Mouse (Mus musculus) MEL (cell line): Measurements from ENCODE around the gene Osbpl10. TPM values are rescaled to one million over a fixed set of nuclear protein-coding genes. Genes with fewer than 3 reads are reported as not detected.

Source experiments
- DNase-seq: peaks from one replicate; pipeline ENCODE4 v3.0.0; 2011; ENCODE audit warnings: low read depth, low spot score
- H3K27ac ChIP-seq: 2 replicates; pipeline ENCODE4 v1.5.1; 2012; ENCODE audit warnings: low read depth, mild to moderate bottlenecking, control low read depth, low read length, moderate library complexity; ENCODE audit not compliant: control insufficient read depth
- H3K27me3 ChIP-seq, 2 experiments: fragments of 150-350 bp in 1 of 2; sonication (generic) in 1 of 2; 2 replicates each; pipeline ENCODE4 v1.6.1; 2012; ENCODE audit warnings: low read length in 2 of 2, mild to moderate bottlenecking in 2 of 2, improper control_type of control experiment in 1 of 2, moderate library complexity in 1 of 2; ENCODE audit not compliant: insufficient read depth in 2 of 2, control insufficient read depth in 1 of 2
- H3K36me3 ChIP-seq, 2 experiments: 2 replicates each; pipeline ENCODE4 v1.6.1; 2012 to 2014; ENCODE audit warnings: low read length in 2 of 2, improper control_type of control experiment in 1 of 2, inconsistent platforms in 1 of 2, mild to moderate bottlenecking in 1 of 2; ENCODE audit not compliant: insufficient read depth in 2 of 2, control insufficient read depth in 1 of 2
- H3K4me1 ChIP-seq, 2 experiments: fragments of 150-350 bp in 1 of 2; sonication (generic) in 1 of 2; 2 replicates each; pipeline ENCODE4 v1.6.1; 2012; ENCODE audit warnings: low read length in 2 of 2, improper control_type of control experiment in 1 of 2, mild to moderate bottlenecking in 1 of 2; ENCODE audit not compliant: insufficient read depth in 2 of 2, control insufficient read depth in 1 of 2
- H3K4me3 ChIP-seq, 2 experiments: fragments of 150-350 bp in 1 of 2; sonication (generic) in 1 of 2; 2 replicates each; pipeline ENCODE4 v1.5.1; 2012; ENCODE audit warnings: low read depth in 2 of 2, low read length in 2 of 2, mild to moderate bottlenecking in 2 of 2, moderate library complexity in 2 of 2, control low read depth in 1 of 2, improper control_type of control experiment in 1 of 2; ENCODE audit not compliant: control insufficient read depth in 1 of 2, insufficient read depth in 1 of 2
- H3K79me2 ChIP-seq: 2 replicates; pipeline ENCODE4 v1.6.1; 2012; ENCODE audit warnings: mild to moderate bottlenecking, low read length, moderate library complexity; ENCODE audit not compliant: control insufficient read depth, poor library complexity, insufficient read depth
- H3K9ac ChIP-seq: 2 replicates; pipeline ENCODE4 v1.6.1; 2012; ENCODE audit warnings: low read depth, mild to moderate bottlenecking, control low read depth, low read length, moderate library complexity; ENCODE audit not compliant: control insufficient read depth, poor library complexity, severe bottlenecking
- H3K9me3 ChIP-seq: fragments of 150-350 bp; sonication (generic); replicated peaks from 2 replicates; pipeline ENCODE4 v1.6.1; 2012; ENCODE audit warnings: mild to moderate bottlenecking, low read length, improper control_type of control experiment, moderate library complexity; ENCODE audit not compliant: insufficient read depth
- BHLHE40 ChIP-seq: IDR thresholded peaks from 2 replicates; pipeline ENCODE4 v1.6.1; 2012; ENCODE audit warnings: low read depth, mild to moderate bottlenecking, inconsistent platforms, low read length, improper control_type of control experiment, borderline replicate concordance
- CHD1 ChIP-seq: IDR thresholded peaks from 2 replicates; pipeline ENCODE4 v1.6.1; 2012; ENCODE audit warnings: low read depth, mild to moderate bottlenecking, inconsistent platforms, low read length, improper control_type of control experiment
- CHD2 ChIP-seq: IDR thresholded peaks from 2 replicates; pipeline ENCODE4 v1.6.1; 2011; ENCODE audit warnings: low read length, improper control_type of control experiment
- CTCF ChIP-seq, 3 experiments: IDR thresholded peaks in 2 of 3; conservative IDR thresholded peaks in 1 of 3; 2 replicates each; pipeline ENCODE4 v1.5.1; 2011 to 2012; ENCODE audit warnings: low read length in 3 of 3, low read depth in 2 of 3, mild to moderate bottlenecking in 2 of 3, improper control_type of control experiment in 1 of 3, inconsistent platforms in 1 of 3, mixed read lengths in 1 of 3, moderate library complexity in 1 of 3; ENCODE audit not compliant: control insufficient read depth in 1 of 3, insufficient read depth in 1 of 3, poor library complexity in 1 of 3, severe bottlenecking in 1 of 3
- E2F4 ChIP-seq: IDR thresholded peaks from 2 replicates; pipeline ENCODE4 v1.6.1; 2011; ENCODE audit warnings: low read depth, low read length, improper control_type of control experiment, borderline replicate concordance
- ELF1 ChIP-seq: IDR thresholded peaks from 2 replicates; pipeline ENCODE4 v1.6.1; 2014; ENCODE audit warnings: low read depth, mild to moderate bottlenecking, inconsistent platforms, low read length, improper control_type of control experiment, moderate library complexity
- GATA1 ChIP-seq: IDR thresholded peaks from 2 replicates; pipeline ENCODE4 v1.6.1; 2011; ENCODE audit warnings: low read depth, low read length, improper control_type of control experiment
- HCFC1 ChIP-seq: IDR thresholded peaks from 2 replicates; pipeline ENCODE4 v1.6.1; 2012; ENCODE audit warnings: low read depth, mild to moderate bottlenecking, inconsistent platforms, low read length, improper control_type of control experiment, moderate library complexity
- JUND ChIP-seq: IDR thresholded peaks from 2 replicates; pipeline ENCODE4 v1.6.1; 2011; ENCODE audit warnings: low read depth, mild to moderate bottlenecking, improper control_type of control experiment, low read length
- KAT2A ChIP-seq: conservative IDR thresholded peaks from 2 replicates; pipeline ENCODE4 v1.6.1; 2012; ENCODE audit warnings: low read depth, low read length, improper control_type of control experiment, inconsistent platforms
- MAFK ChIP-seq: IDR thresholded peaks from 2 replicates; pipeline ENCODE4 v1.6.1; 2011; ENCODE audit warnings: low read depth, mild to moderate bottlenecking, low read length, improper control_type of control experiment, borderline replicate concordance
- MAX ChIP-seq: IDR thresholded peaks from 2 replicates; pipeline ENCODE4 v1.6.1; 2011; ENCODE audit warnings: low read length, improper control_type of control experiment
- MAZ ChIP-seq: IDR thresholded peaks from 2 replicates; pipeline ENCODE4 v1.6.1; 2012; ENCODE audit warnings: low read depth, mild to moderate bottlenecking, inconsistent platforms, low read length, improper control_type of control experiment
- MXI1 ChIP-seq: IDR thresholded peaks from 2 replicates; pipeline ENCODE4 v1.6.1; 2011; ENCODE audit warnings: mild to moderate bottlenecking, low read depth, low read length, improper control_type of control experiment
- MYC ChIP-seq: IDR thresholded peaks from 2 replicates; pipeline ENCODE4 v1.6.1; 2011; ENCODE audit warnings: low read depth, mild to moderate bottlenecking, low read length, improper control_type of control experiment, moderate library complexity
- NRF1 ChIP-seq: IDR thresholded peaks from 2 replicates; pipeline ENCODE4 v1.6.1; 2014; ENCODE audit warnings: low read depth, mild to moderate bottlenecking, inconsistent platforms, low read length, improper control_type of control experiment, moderate library complexity; ENCODE audit not compliant: poor library complexity, insufficient read depth, severe bottlenecking
- POLR2AphosphoS2 ChIP-seq: IDR thresholded peaks from 2 replicates; pipeline ENCODE4 v1.6.1; 2011; ENCODE audit warnings: low read length, improper control_type of control experiment
- POLR2AphosphoS5 ChIP-seq: IDR thresholded peaks from 2 replicates; pipeline ENCODE4 v1.6.1; 2012; ENCODE audit warnings: low read depth, borderline replicate concordance, mild to moderate bottlenecking, inconsistent platforms, low read length, moderate library complexity, mixed read lengths
- SIN3A ChIP-seq: IDR thresholded peaks from 2 replicates; pipeline ENCODE4 v1.6.1; 2012; ENCODE audit warnings: low read length, improper control_type of control experiment, inconsistent platforms
- TBP ChIP-seq: IDR thresholded peaks from 2 replicates; pipeline ENCODE4 v1.8.0; 2011; ENCODE audit warnings: low read depth, low read length, improper control_type of control experiment
- TCF12 ChIP-seq: IDR thresholded peaks from 2 replicates; pipeline ENCODE4 v1.6.1; 2014; ENCODE audit warnings: low read depth, mild to moderate bottlenecking, inconsistent platforms, low read length, improper control_type of control experiment, moderate library complexity
- USF2 ChIP-seq, 2 experiments: IDR thresholded peaks; 2 replicates each; pipeline ENCODE4 v1.6.1; 2011 to 2012; ENCODE audit warnings: improper control_type of control experiment in 2 of 2, low read length in 2 of 2, borderline replicate concordance in 1 of 2, inconsistent platforms in 1 of 2, low read depth in 1 of 2, mild to moderate bottlenecking in 1 of 2; ENCODE audit not compliant: insufficient read depth in 1 of 2
- ZC3H11A ChIP-seq: IDR thresholded peaks from 2 replicates; pipeline ENCODE4 v1.6.1; 2012; ENCODE audit warnings: low read depth, mild to moderate bottlenecking, inconsistent platforms, low read length, improper control_type of control experiment
- ZKSCAN1 ChIP-seq: IDR thresholded peaks from 2 replicates; pipeline ENCODE4 v1.6.1; 2012; ENCODE audit warnings: low read depth, mild to moderate bottlenecking, inconsistent platforms, low read length, improper control_type of control experiment, moderate library complexity
- ZMIZ1 ChIP-seq: IDR thresholded peaks from 2 replicates; pipeline ENCODE4 v1.6.1; 2012; ENCODE audit warnings: low read depth, mild to moderate bottlenecking, inconsistent platforms, low read length, improper control_type of control experiment, moderate library complexity
- ZNF384 ChIP-seq: IDR thresholded peaks from 2 replicates; pipeline ENCODE4 v1.6.1; 2012; ENCODE audit warnings: low read depth, mild to moderate bottlenecking, inconsistent platforms, low read length, improper control_type of control experiment
- polyA plus RNA-seq, 2 experiments: library from polyadenylated mRNA; stranded (reverse) in 1 of 2; unstranded in 1 of 2; fragments of >175 nt in 1 of 2; fragments of >200 nt in 1 of 2; gene quantifications; 2 replicates each; pipeline versions ENCODE4 v1.2.1 to v1.2.4; 2012; ENCODE audit warnings: low replicate concordance in 2 of 2, low read depth in 1 of 2; ENCODE audit not compliant: insufficient read length in 2 of 2, insufficient read depth in 1 of 2, missing spikeins in 1 of 2
- total RNA-seq: library from RNA; depleted of rRNA; stranded (reverse); fragments of 300-350 nt; gene quantifications from 2 replicates; pipeline ENCODE4 v1.2.3, GENCODE M21; 2012

Osbpl10 gene
- total and polyA plus RNA-seq, 3 experiments, result not detected

GRCm38 (mm10) chr9:115005446-115005845 is 27.1 kb downstream of the Osbpl10 start:
- Histone ChIP-seq H3K79me2 (no peaks in the 10 kb centered on the region), H3K36me3 (no peaks in the 10 kb centered on the region), H3K9me3 (no peaks in the 10 kb centered on the region), H3K27me3 (no peaks in the 10 kb centered on the region), H3K4me3 (no peak overlapping the region), H3K27ac (no peak overlapping the region), H3K4me1 (no peaks in the 10 kb centered on the region), H3K9ac (no peak overlapping the region)
- DNase-seq, result no peak
- TF ChIP-seq E2F4 (no peak), MAZ (no peak), SIN3A (no peak), TCF12 (no peak), CHD2 (no peak), KAT2A (no peak), USF2 (IDR thresholded peaks at IDR 0.05; ENCODE audit: borderline replicate concordance in 1 of 2, insufficient read depth in 1 of 2, low read depth in 1 of 2, low read length in 2 of 2) (no peak), MXI1 (no peak), ZNF384 (no peak), MAX (no peak)

GRCm38 (mm10) chr9:115007776-115008175 is 29.4 kb downstream of the Osbpl10 start:
- H3K4me3 ChIP-seq, result no peak overlapping the region
- H3K27me3 ChIP-seq, result no peaks in the 10 kb centered on the region
- DNase-seq, result no peak
- H3K9me3 ChIP-seq, result no peaks in the 10 kb centered on the region
- H3K9ac ChIP-seq, result no peak overlapping the region
- TF ChIP-seq ZC3H11A (no peak), ZKSCAN1 (no peak), MYC (no peak), GATA1 (no peak), ZNF384 (no peak)
- no peak overlapping the region for H3K27ac ChIP-seq
- H3K79me2 ChIP-seq, result no peaks in the 10 kb centered on the region
- H3K36me3 ChIP-seq, result no peaks in the 10 kb centered on the region
- H3K4me1 ChIP-seq, result no peaks in the 10 kb centered on the region

- H3K27me3 ChIP-seq, result no peaks in the 10 kb centered on the region
- H3K9me3 ChIP-seq, result no peaks in the 10 kb centered on the region
- H3K79me2 ChIP-seq, result no peaks in the 10 kb centered on the region
- H3K4me3 ChIP-seq, result no peak overlapping the region
- no peak for DNase-seq
- H3K4me1 ChIP-seq, result no peaks in the 10 kb centered on the region
- H3K27ac ChIP-seq, result no peak overlapping the region
- H3K9ac ChIP-seq, result no peak overlapping the region
- TF ChIP-seq GATA1 (no peak), POLR2AphosphoS5 (no peak), MYC (no peak), SIN3A (no peak), JUND (no peak), HCFC1 (no peak), CHD1 (no peak), CTCF (IDR thresholded peaks at IDR 0.05 in 2 of 3, conservative IDR thresholded peaks at IDR 0.05 in 1 of 3; ENCODE audit: control insufficient read depth in 1 of 3, insufficient read depth in 1 of 3, low read depth in 2 of 3, low read length in 3 of 3, poor library complexity in 1 of 3, severe bottlenecking in 1 of 3) (no peak), NRF1 (no peak), ZC3H11A (no peak), POLR2AphosphoS2 (no peak), E2F4 (no peak), ELF1 (no peak), TBP (no peak), MAFK (no peak), BHLHE40 (no peak), MAZ (no peak), ZMIZ1 (no peak), ZKSCAN1 (no peak)
- H3K36me3 ChIP-seq, result no peaks in the 10 kb centered on the region
Measured at GRCm38 (mm10) chr9:115008194-115008593, 29.8 kb downstream of the Osbpl10 start.
